Mouse (Mus musculus): ENCODE measurements around the gene Caskin1.

DNA sequence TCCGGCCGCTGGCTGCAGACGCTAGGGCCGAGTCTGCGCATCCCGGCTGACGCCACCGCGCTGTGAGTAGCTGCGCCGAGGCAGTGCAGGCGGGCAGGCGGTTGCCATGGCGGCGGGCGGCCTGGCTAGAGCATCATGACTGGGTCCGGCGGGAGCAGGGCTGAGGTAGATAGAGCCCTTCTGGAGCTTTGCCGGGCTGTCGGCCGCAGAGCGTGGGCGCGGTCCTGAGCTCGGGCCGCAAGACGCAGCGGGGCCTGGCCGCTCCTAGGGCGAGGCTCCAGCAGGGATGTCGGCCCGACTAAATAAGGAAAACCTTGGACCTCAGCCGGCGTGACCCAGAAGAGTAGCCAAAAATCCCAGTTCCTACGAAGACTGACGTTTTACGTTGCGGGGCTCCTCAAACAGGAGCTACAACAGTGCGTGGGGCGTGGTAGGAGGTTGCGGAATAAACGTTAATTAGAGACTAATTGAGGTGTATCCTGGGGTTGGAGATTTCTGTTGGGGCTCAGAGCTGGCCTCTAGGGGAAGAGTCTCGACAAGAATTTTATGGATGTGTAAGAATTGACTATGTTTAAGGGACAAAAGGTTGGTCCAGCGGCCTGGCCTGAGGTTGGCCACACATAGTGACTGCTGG lies 62.1 kb downstream of the Caskin1 start:
- TF ChIP-seq CTCF (IDR thresholded peaks at IDR 0.05; ENCODE audit: control insufficient read depth, insufficient read depth, low read length) (no peak), POLR2A (IDR thresholded peaks at IDR 0.05; ENCODE audit: borderline replicate concordance, control insufficient read depth, low read depth, low read length) (no peak)
